Mouse (Mus musculus): ENCODE results near the gene Nploc4. TPM values are rescaled to one million over a fixed set of nuclear protein-coding genes. Genes with fewer than 3 reads are reported as not detected.
"Not testable (repeated sequence)": the region's sequence is repeated elsewhere in the genome, so short reads cannot be mapped to it uniquely, and the experiment has no call there.

Gene Nploc4
- total RNA-seq, 1 experiment: 57.7 TPM

- Histone ChIP-seq H3K9me3 (ENCODE audit: control insufficient read depth, insufficient read depth, low read depth, low read length) (no peaks in the 10 kb centered on the region), H3K36me3 (ENCODE audit: control insufficient read depth, insufficient read depth, low read length, poor library complexity, severe bottlenecking) (no peaks in the 10 kb centered on the region), H3K27ac (ENCODE audit: insufficient read depth, low read depth, low read length, poor library complexity, severe bottlenecking) (no peak overlapping the region), H3K4me3 (ENCODE audit: insufficient read depth in 1 of 2, low read depth in 1 of 2, low read length in 2 of 2, poor library complexity in 1 of 2, severe bottlenecking in 1 of 2) (peak overlapping the region; percentile 45 to 57), H3K9ac (ENCODE audit: insufficient read depth, low read depth, low read length, poor library complexity, severe bottlenecking) (peak overlapping the region; percentile 51), H3K4me1 (ENCODE audit: control insufficient read depth in 2 of 2, insufficient read depth in 2 of 2, low read length in 2 of 2, poor library complexity in 1 of 2) (peaks cover 4 to 33% of the 10 kb centered on the region in 2 experiments; a peak in 3 of 4 replicates)
- DNase-seq (ENCODE audit: low read depth, low spot score): no peak
- in situ Hi-C loops (cut with MboI; ENCODE audit: low sequenced_read_pairs in 2 of 2, unreplicated experiment in 2 of 2): no loop called here
- TF ChIP-seq ZNF384 (IDR thresholded peaks at IDR 0.05; ENCODE audit: low read depth, low read length): no peak
- TF ChIP-seq CHD2 (IDR thresholded peaks at IDR 0.05; ENCODE audit: low read depth, low read length): no peak
- TF ChIP-seq HCFC1 (IDR thresholded peaks at IDR 0.05; ENCODE audit: borderline replicate concordance, insufficient read depth, low read length): no peak
- no peak for TF ChIP-seq ZC3H11A (IDR thresholded peaks at IDR 0.05; ENCODE audit: borderline replicate concordance, low read depth, low read length)
- TF ChIP-seq MAFK (IDR thresholded peaks at IDR 0.05; ENCODE audit: insufficient read depth, low read depth, low read length): no peak
These were observed 83.8 kb downstream of the Nploc4 start for GRCm38 (mm10) chr11:120353500-120354303.

DNA sequence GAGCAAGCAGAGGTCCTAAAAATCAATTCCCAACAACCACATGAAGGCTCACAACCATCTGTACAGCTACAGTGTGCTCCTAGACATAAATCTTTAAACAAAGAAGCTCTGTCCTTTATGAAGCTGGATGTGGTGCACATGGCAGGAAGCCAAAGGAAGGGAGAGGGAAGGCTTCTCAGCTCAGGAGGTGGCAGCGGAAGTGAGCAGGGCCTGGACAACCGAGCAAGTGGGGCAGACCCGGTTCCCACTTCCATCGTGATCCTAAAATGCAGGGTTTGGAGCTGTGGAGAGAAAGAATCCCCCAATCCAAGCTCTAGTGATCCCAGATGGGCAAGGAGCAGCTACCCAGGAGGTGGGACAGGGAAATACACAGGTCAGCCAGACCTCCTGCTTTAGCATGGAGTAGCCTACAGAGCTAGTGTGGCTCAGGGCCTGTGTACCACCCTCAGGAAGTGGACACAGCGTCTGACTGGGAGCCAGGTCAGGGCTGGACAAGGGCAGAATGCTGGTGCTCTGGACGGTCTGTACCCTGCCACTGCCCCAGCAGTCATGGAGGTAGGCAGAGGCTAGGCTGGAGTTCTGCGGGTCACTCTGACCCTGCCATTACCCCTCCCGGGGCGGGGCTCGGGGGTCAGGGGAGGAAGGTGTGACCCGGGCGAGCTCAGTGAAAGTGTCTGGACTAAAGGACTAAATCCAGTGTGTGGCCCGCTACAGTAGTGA is 84.8 kb downstream of the Nploc4 start:
- TF ChIP-seq ZNF384 (IDR thresholded peaks at IDR 0.05; ENCODE audit: low read depth, low read length) (no peak), HCFC1 (IDR thresholded peaks at IDR 0.05; ENCODE audit: borderline replicate concordance, insufficient read depth, low read length) (no peak), CHD2 (IDR thresholded peaks at IDR 0.05; ENCODE audit: low read depth, low read length) (no peak), MAFK (IDR thresholded peaks at IDR 0.05; ENCODE audit: insufficient read depth, low read depth, low read length) (no peak), ZC3H11A (IDR thresholded peaks at IDR 0.05; ENCODE audit: borderline replicate concordance, low read depth, low read length) (no peak)
- no peak for DNase-seq (ENCODE audit: low read depth, low spot score)
- in situ Hi-C loops (cut with MboI; ENCODE audit: low sequenced_read_pairs in 2 of 2, unreplicated experiment in 2 of 2): no loop called here
- Histone ChIP-seq H3K4me3 (ENCODE audit: insufficient read depth in 1 of 2, low read depth in 1 of 2, low read length in 2 of 2, poor library complexity in 1 of 2, severe bottlenecking in 1 of 2) (no peak overlapping the region), H3K9ac (ENCODE audit: insufficient read depth, low read depth, low read length, poor library complexity, severe bottlenecking) (no peak overlapping the region), H3K27ac (ENCODE audit: insufficient read depth, low read depth, low read length, poor library complexity, severe bottlenecking) (no peak overlapping the region), H3K36me3 (ENCODE audit: control insufficient read depth, insufficient read depth, low read length, poor library complexity, severe bottlenecking) (peaks cover 4% of the 10 kb centered on the region; the same call in 1 of the 2 replicates), H3K4me1 (ENCODE audit: control insufficient read depth in 2 of 2, insufficient read depth in 2 of 2, low read length in 2 of 2, poor library complexity in 1 of 2) (peaks cover 4 to 30% of the 10 kb centered on the region in 2 experiments; a peak in 3 of 4 replicates), H3K9me3 (ENCODE audit: control insufficient read depth, insufficient read depth, low read depth, low read length) (no peaks in the 10 kb centered on the region)

- H3K27ac ChIP-seq (ENCODE audit: insufficient read depth, low read depth, low read length, poor library complexity, severe bottlenecking); in situ Hi-C loops (cut with MboI; ENCODE audit: low sequenced_read_pairs in 2 of 2, unreplicated experiment in 2 of 2); H3K4me3 ChIP-seq (ENCODE audit: insufficient read depth in 1 of 2, low read depth in 1 of 2, low read length in 2 of 2, poor library complexity in 1 of 2, severe bottlenecking in 1 of 2); H3K9ac ChIP-seq (ENCODE audit: insufficient read depth, low read depth, low read length, poor library complexity, severe bottlenecking); DNase-seq (ENCODE audit: low read depth, low spot score); H3K36me3 ChIP-seq (ENCODE audit: control insufficient read depth, insufficient read depth, low read length, poor library complexity, severe bottlenecking); H3K9me3 ChIP-seq (ENCODE audit: control insufficient read depth, insufficient read depth, low read depth, low read length): not testable (repeated sequence)
- peaks cover 4 to 30% of the 10 kb centered on the region in 2 experiments; a peak in 3 of 4 replicates for H3K4me1 ChIP-seq (ENCODE audit: control insufficient read depth in 2 of 2, insufficient read depth in 2 of 2, low read length in 2 of 2, poor library complexity in 1 of 2)
These were observed 85.5 kb downstream of the Nploc4 start for GRCm38 (mm10) chr11:120352093-120352350.

GRCm38 (mm10) chr11:120351250-120352092 is 86.0 kb downstream of the Nploc4 start:
- peaks cover 13% of the 10 kb centered on the region for H3K36me3 ChIP-seq (ENCODE audit: control insufficient read depth, insufficient read depth, low read length, poor library complexity, severe bottlenecking)
- H3K9me3 ChIP-seq (ENCODE audit: control insufficient read depth, insufficient read depth, low read depth, low read length): no peaks in the 10 kb centered on the region
- DNase-seq (ENCODE audit: low read depth, low spot score): no peak
- peak overlapping the region; percentile 99 for H3K27ac ChIP-seq (ENCODE audit: insufficient read depth, low read depth, low read length, poor library complexity, severe bottlenecking)
- H3K4me1 ChIP-seq (ENCODE audit: control insufficient read depth in 2 of 2, insufficient read depth in 2 of 2, low read length in 2 of 2, poor library complexity in 1 of 2): peaks cover 4 to 30% of the 10 kb centered on the region in 2 experiments; a peak in 3 of 4 replicates
- no peak for TF ChIP-seq ZNF384 (IDR thresholded peaks at IDR 0.05; ENCODE audit: low read depth, low read length)
- no peak for TF ChIP-seq ZC3H11A (IDR thresholded peaks at IDR 0.05; ENCODE audit: borderline replicate concordance, low read depth, low read length)
- no peak for TF ChIP-seq CHD2 (IDR thresholded peaks at IDR 0.05; ENCODE audit: low read depth, low read length)
- no peak for TF ChIP-seq MAFK (IDR thresholded peaks at IDR 0.05; ENCODE audit: insufficient read depth, low read depth, low read length)
- TF ChIP-seq HCFC1 (IDR thresholded peaks at IDR 0.05; ENCODE audit: borderline replicate concordance, insufficient read depth, low read length): no peak
- in situ Hi-C loops (cut with MboI; ENCODE audit: low sequenced_read_pairs in 2 of 2, unreplicated experiment in 2 of 2): no loop called here
- no peak overlapping the region for H3K4me3 ChIP-seq (ENCODE audit: insufficient read depth in 1 of 2, low read depth in 1 of 2, low read length in 2 of 2, poor library complexity in 1 of 2, severe bottlenecking in 1 of 2)
- H3K9ac ChIP-seq (ENCODE audit: insufficient read depth, low read depth, low read length, poor library complexity, severe bottlenecking): peak overlapping the region; percentile 2; the same call in 1 of the 2 replicates
